Mouse (Mus musculus): ENCODE data around the gene Sec14l3. TPM values are rescaled to one million over a fixed set of nuclear protein-coding genes. Genes with fewer than 3 reads are reported as not detected.

The Sec14l3 gene
- polyA plus RNA-seq, 1 experiment from 2014 or later: not detected

DNA sequence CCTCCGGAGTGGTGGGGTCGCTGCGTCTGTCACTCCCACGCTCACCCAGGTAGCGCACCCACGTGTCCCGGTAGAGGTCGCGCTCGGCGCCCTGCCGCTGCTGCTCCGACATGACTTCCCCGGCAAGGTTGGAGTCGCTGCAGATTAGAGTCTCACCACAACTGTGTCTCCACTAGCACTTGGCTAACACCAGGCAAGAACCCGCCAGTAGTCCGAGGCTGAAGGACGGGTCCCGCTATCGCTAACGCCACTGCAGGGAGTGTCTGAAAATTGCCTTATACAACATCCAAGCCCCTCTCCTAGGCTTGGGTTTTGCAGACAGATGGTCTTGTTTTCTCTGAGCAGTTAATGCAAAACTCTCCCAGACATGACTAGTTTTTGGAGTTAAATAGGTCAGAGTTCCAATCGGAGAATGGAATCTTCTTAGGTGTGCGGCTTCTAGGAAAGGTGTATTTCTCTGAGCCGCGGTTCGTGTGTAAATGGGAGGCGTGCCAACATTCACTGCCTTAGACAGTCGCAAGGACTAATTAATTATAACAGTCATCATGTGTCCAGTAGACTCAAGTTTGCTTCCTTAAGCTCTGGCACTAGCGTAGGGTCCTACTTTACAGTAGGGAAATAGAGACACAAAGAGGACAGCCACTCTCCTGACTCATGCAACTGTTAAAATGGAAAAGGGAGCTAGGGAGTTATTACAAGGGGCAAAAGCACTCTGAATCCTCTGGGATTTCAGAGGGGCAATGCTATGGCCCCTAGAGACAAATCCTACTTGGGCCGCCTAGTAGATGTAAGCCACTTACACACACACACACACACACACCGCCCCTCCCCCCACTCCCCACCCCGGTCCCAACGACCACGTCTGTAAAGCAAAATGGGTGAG, 30.8 kb downstream of the Sec14l3 start, which contains the start of gene Mtfp1:
Gene Mtfp1, minus strand, starts transcription at position 275 of the 883 bp plus-strand sequence.
- Histone ChIP-seq H3K27ac (ENCODE audit: low read length) (peak within 1 kb of the TSS; percentile 81), H3K9ac (ENCODE audit: low read depth, low read length) (peak within 1 kb of the TSS; percentile 76), H3K36me3 (ENCODE audit: control insufficient read depth, insufficient read depth) (peaks cover 23% of the 10 kb centered on the region), H3K9me3 (replicated peaks; ENCODE audit: control insufficient read depth, low read length) (peaks cover 4% of the 10 kb centered on the region), H3K27me3 (ENCODE audit: control insufficient read depth, insufficient read depth, low read depth, low read length) (no peaks in the 10 kb centered on the region), H3K4me3 (ENCODE audit: low read depth, low read length) (peak within 1 kb of the TSS; percentile 72), H3K4me2 (ENCODE audit: low read depth, low read length) (peak within 1 kb of the TSS; percentile 86), H3K4me1 (ENCODE audit: control insufficient read depth, low read depth, low read length) (peaks cover 32% of the 10 kb centered on the region)
- 4% methylated on average over 34 of the region's 34 CpGs for WGBS (ENCODE audit: insufficient replicate concordance)
- ATAC-seq (ENCODE audit: low read depth): peak; percentile 10

GRCm38 (mm10) chr11:4096054-4096984, 31.7 kb downstream of the Sec14l3 start:
- Histone ChIP-seq H3K9ac (ENCODE audit: low read depth, low read length) (peak overlapping the region; percentile 76), H3K9me3 (replicated peaks; ENCODE audit: control insufficient read depth, low read length) (no peaks in the 10 kb centered on the region), H3K4me3 (ENCODE audit: low read depth, low read length) (peak overlapping the region; percentile 72), H3K27ac (ENCODE audit: low read length) (peak overlapping the region; percentile 89), H3K4me1 (ENCODE audit: control insufficient read depth, low read depth, low read length) (peaks cover 32% of the 10 kb centered on the region), H3K27me3 (ENCODE audit: control insufficient read depth, insufficient read depth, low read depth, low read length) (no peaks in the 10 kb centered on the region), H3K36me3 (ENCODE audit: control insufficient read depth, insufficient read depth) (peaks cover 17% of the 10 kb centered on the region), H3K4me2 (ENCODE audit: low read depth, low read length) (peak overlapping the region; percentile 86)
- WGBS (ENCODE audit: insufficient replicate concordance): 3% methylated on average over 45 of the region's 45 CpGs
- peak; percentile 94 for ATAC-seq (ENCODE audit: low read depth)

GRCm38 (mm10) chr11:4097091-4097621, 32.5 kb downstream of the Sec14l3 start:
- 28% methylated on average over 10 of the region's 10 CpGs for WGBS (ENCODE audit: insufficient replicate concordance)
- Histone ChIP-seq H3K9me3 (replicated peaks; ENCODE audit: control insufficient read depth, low read length) (no peaks in the 10 kb centered on the region), H3K4me3 (ENCODE audit: low read depth, low read length) (peak overlapping the region; percentile 72), H3K27ac (ENCODE audit: low read length) (peak overlapping the region; percentile 89), H3K9ac (ENCODE audit: low read depth, low read length) (peak overlapping the region; percentile 72), H3K27me3 (ENCODE audit: control insufficient read depth, insufficient read depth, low read depth, low read length) (no peaks in the 10 kb centered on the region), H3K36me3 (ENCODE audit: control insufficient read depth, insufficient read depth) (peaks cover 9% of the 10 kb centered on the region), H3K4me1 (ENCODE audit: control insufficient read depth, low read depth, low read length) (peaks cover 32% of the 10 kb centered on the region), H3K4me2 (ENCODE audit: low read depth, low read length) (peak overlapping the region; percentile 86)
- no peak for ATAC-seq (ENCODE audit: low read depth)

GRCm38 (mm10) chr11:4098120-4098519, 33.5 kb downstream of the Sec14l3 start:
- Histone ChIP-seq H3K27ac (ENCODE audit: low read length) (no peak overlapping the region), H3K9ac (ENCODE audit: low read depth, low read length) (no peak overlapping the region), H3K4me3 (ENCODE audit: low read depth, low read length) (no peak overlapping the region), H3K4me2 (ENCODE audit: low read depth, low read length) (no peak overlapping the region), H3K27me3 (ENCODE audit: control insufficient read depth, insufficient read depth, low read depth, low read length) (no peaks in the 10 kb centered on the region), H3K9me3 (replicated peaks; ENCODE audit: control insufficient read depth, low read length) (no peaks in the 10 kb centered on the region), H3K36me3 (ENCODE audit: control insufficient read depth, insufficient read depth) (peaks cover 3% of the 10 kb centered on the region), H3K4me1 (ENCODE audit: control insufficient read depth, low read depth, low read length) (peaks cover 32% of the 10 kb centered on the region)
- no peak for ATAC-seq (ENCODE audit: low read depth)
- 57% methylated on average over 8 of the region's 8 CpGs for WGBS (ENCODE audit: insufficient replicate concordance)

DNA sequence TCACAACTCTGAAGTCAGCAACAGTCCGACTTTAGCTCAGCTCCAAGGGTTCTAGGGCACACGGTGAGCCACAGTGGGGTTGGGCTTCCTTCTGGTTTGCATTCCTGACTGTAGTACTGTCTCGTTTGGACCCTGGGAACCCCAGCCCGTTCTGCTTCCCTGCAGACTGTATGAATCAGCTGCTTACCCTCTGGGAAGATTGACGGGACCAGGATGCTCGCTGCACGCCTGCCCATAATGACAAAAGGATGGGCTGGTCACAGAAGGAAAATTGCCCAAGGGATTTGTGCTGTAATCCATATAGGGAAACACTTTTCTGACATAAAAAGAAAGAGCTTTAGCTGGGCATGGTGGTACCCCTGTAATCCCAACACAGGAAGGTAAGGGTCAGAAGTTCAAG, 34.2 kb downstream of the Sec14l3 start:
- ATAC-seq (ENCODE audit: low read depth): no peak
- WGBS (ENCODE audit: insufficient replicate concordance): 73% methylated on average over 7 of the region's 7 CpGs
- no peak overlapping the region for H3K4me2 ChIP-seq (ENCODE audit: low read depth, low read length)

GRCm38 (mm10) chr11:4099447-4099846, 34.8 kb downstream of the Sec14l3 start:
- Histone ChIP-seq H3K36me3 (ENCODE audit: control insufficient read depth, insufficient read depth) (no peaks in the 10 kb centered on the region), H3K4me1 (ENCODE audit: control insufficient read depth, low read depth, low read length) (peaks cover 22% of the 10 kb centered on the region), H3K27ac (ENCODE audit: low read length) (no peak overlapping the region), H3K9me3 (replicated peaks; ENCODE audit: control insufficient read depth, low read length) (no peaks in the 10 kb centered on the region), H3K27me3 (ENCODE audit: control insufficient read depth, insufficient read depth, low read depth, low read length) (no peaks in the 10 kb centered on the region), H3K4me2 (ENCODE audit: low read depth, low read length) (no peak overlapping the region), H3K4me3 (ENCODE audit: low read depth, low read length) (no peak overlapping the region), H3K9ac (ENCODE audit: low read depth, low read length) (no peak overlapping the region)
- 66% methylated on average over 3 of the region's 3 CpGs for WGBS (ENCODE audit: insufficient replicate concordance)
- no peak for ATAC-seq (ENCODE audit: low read depth)

More for the DNA sequence above, 34.2 kb downstream of the Sec14l3 start:
- H3K27ac ChIP-seq (ENCODE audit: low read length): no peak overlapping the region
- H3K27me3 ChIP-seq (ENCODE audit: control insufficient read depth, insufficient read depth, low read depth, low read length): no peaks in the 10 kb centered on the region
- H3K4me3 ChIP-seq (ENCODE audit: low read depth, low read length): no peak overlapping the region
- H3K4me1 ChIP-seq (ENCODE audit: control insufficient read depth, low read depth, low read length): peaks cover 28% of the 10 kb centered on the region
- no peak overlapping the region for H3K9ac ChIP-seq (ENCODE audit: low read depth, low read length)
- no peaks in the 10 kb centered on the region for H3K9me3 ChIP-seq (replicated peaks; ENCODE audit: control insufficient read depth, low read length)
- no peaks in the 10 kb centered on the region for H3K36me3 ChIP-seq (ENCODE audit: control insufficient read depth, insufficient read depth)

- Histone ChIP-seq H3K27me3 (ENCODE audit: control insufficient read depth, insufficient read depth, low read depth, low read length) (no peaks in the 10 kb centered on the region), H3K4me3 (ENCODE audit: low read depth, low read length) (no peak overlapping the region)
These were observed 37.2 kb downstream of the Sec14l3 start for GRCm38 (mm10) chr11:4101851-4102250.

GRCm38 (mm10) chr11:4103522-4103921, 38.9 kb downstream of the Sec14l3 start:
- no peak for ATAC-seq (ENCODE audit: low read depth)
- Histone ChIP-seq H3K9ac (ENCODE audit: low read depth, low read length) (no peak overlapping the region), H3K36me3 (ENCODE audit: control insufficient read depth, insufficient read depth) (no peaks in the 10 kb centered on the region), H3K9me3 (replicated peaks; ENCODE audit: control insufficient read depth, low read length) (no peaks in the 10 kb centered on the region), H3K4me3 (ENCODE audit: low read depth, low read length) (no peak overlapping the region), H3K27me3 (ENCODE audit: control insufficient read depth, insufficient read depth, low read depth, low read length) (no peaks in the 10 kb centered on the region), H3K27ac (ENCODE audit: low read length) (no peak overlapping the region), H3K4me2 (ENCODE audit: low read depth, low read length) (no peak overlapping the region), H3K4me1 (ENCODE audit: control insufficient read depth, low read depth, low read length) (no peaks in the 10 kb centered on the region)
- WGBS (ENCODE audit: insufficient replicate concordance): 74% methylated on average over 14 of the region's 14 CpGs

More at GRCm38 (mm10) chr11:4101851-4102250, 37.2 kb downstream of the Sec14l3 start:
- H3K9me3 ChIP-seq (replicated peaks; ENCODE audit: control insufficient read depth, low read length): no peaks in the 10 kb centered on the region
- no peak for ATAC-seq (ENCODE audit: low read depth)
- no peak overlapping the region for H3K9ac ChIP-seq (ENCODE audit: low read depth, low read length)
- WGBS (ENCODE audit: insufficient replicate concordance): 54% methylated on average over 5 of the region's 5 CpGs
- no peak overlapping the region for H3K4me2 ChIP-seq (ENCODE audit: low read depth, low read length)
- H3K4me1 ChIP-seq (ENCODE audit: control insufficient read depth, low read depth, low read length): peaks cover 5% of the 10 kb centered on the region
- no peaks in the 10 kb centered on the region for H3K36me3 ChIP-seq (ENCODE audit: control insufficient read depth, insufficient read depth)
- H3K27ac ChIP-seq (ENCODE audit: low read length): no peak overlapping the region
